Mouse (Mus musculus) 3T3-L1 (cell line): ENCODE results near the gene Olfr1382.
"Not testable (repeated sequence)": the region's sequence is repeated elsewhere in the genome, so short reads cannot be mapped to it uniquely, and the experiment has no call there.

ENCODE experiments used
- DNase-seq: peaks from one replicate; pipeline ENCODE4 v3.0.0-alpha.2; 2015; ENCODE audit warnings: low read depth, low spot score

Olfr1382 gene

DNA sequence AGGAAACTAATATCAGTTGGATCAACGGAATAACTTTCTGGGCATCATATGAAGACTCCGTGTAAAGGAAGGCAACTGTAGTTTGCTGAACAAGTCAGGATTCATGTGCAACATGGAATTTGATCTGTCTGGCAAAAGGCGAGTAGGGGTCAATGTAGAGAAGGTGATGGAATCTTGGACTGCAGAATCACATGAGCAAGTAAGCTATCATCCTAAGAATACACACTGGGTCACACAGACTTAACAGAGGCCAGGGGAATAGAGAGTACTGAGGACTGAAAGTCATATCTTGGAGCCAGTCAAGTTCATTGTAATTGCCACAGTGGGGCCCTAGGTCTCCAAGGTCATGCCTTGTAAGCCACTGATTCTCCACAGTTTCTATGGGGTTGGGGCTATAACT, at the start of gene Olfr1382:
Gene Olfr1382, plus strand, starts transcription at position 301 of the 400 bp plus-strand sequence.
- DNase-seq, result no peak

DNA sequence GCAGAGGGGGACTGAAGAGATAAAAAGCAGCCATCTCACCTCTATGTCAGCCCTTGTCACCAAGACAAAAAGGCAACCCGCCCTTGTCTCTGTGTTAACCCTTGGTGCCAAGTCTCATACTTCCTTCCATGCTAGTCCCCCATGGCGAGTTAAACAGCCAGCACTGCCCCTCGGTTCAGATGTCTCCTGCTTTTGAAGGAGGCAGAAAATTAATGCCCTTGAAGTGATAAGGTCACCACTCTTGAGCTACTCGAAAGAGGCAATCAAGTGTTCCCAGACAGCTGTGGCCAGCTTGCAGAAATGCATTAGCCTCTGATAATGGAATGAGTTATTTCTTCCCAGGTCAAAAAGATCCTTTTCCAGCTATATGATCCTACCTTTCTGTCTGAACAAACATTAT, 42.1 kb upstream of the Olfr1382 start:
- no peak for DNase-seq

DNA sequence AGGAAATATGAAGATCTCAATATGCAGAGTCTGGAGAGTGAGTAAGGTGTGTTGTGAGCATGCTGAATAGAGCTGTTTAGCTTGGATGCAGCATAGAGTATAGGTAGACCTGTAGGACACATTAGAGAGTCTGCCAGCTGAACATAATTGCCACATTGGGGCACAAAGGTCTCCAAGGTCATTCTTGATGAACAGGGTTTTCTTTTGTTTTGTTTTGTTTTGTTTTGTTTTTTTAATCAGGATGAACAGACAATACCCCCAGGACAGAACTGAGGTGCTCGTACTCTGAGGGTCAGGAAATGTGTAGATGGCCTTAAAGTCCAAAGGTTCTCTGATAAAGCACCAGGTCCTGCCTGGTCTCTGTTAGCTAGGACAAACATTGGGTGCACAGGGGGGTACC, 39.3 kb upstream of the Olfr1382 start, which contains the start of gene Olfr1385:
Gene Olfr1385, plus strand, starts transcription at position 301 of the 400 bp plus-strand sequence.
- not testable (repeated sequence) for DNase-seq

DNA sequence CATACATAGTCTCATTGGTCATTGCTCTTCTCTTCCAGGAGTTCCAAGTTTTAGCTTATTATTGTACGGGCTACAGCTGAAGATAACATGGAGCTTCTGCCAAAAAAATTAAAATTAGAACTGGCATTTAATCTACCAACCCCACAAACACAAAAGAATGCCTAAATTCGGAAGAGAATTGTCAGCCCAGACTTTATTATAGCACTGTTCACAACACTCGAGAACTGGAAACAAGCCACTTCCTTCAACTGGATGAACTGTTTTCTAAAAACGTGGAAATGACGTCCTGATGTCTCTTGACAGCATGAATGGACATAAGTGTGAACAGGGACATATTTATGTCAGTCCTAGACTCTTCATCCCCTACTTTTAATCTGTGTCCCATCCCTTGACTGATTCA, 10.0 kb upstream of the Olfr1382 start:
- DNase-seq, result no peak

DNA sequence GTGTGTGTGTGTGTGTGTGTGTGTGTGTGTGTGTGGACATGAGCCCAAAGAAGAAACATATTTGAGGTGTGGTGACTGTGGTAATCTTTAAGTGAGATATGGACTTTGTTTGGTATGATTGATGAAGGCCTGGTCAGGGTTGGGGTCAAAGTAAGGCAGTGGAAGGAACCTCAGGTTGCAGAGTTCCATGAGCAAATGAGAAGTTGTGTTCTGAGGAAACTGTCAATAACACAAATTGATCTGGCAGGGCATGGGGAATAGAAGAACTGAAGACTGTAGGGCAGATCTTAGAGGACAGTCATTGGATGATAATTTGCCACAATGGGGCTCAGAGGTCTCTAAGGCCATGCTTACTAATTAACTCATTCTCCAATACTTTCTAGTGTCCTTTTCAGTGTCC, 8.7 kb upstream of the Olfr1382 start, which contains the start of gene Olfr1383:
Gene Olfr1383, plus strand, starts transcription at position 301 of the 400 bp plus-strand sequence.
- DNase-seq, result no peak

DNA sequence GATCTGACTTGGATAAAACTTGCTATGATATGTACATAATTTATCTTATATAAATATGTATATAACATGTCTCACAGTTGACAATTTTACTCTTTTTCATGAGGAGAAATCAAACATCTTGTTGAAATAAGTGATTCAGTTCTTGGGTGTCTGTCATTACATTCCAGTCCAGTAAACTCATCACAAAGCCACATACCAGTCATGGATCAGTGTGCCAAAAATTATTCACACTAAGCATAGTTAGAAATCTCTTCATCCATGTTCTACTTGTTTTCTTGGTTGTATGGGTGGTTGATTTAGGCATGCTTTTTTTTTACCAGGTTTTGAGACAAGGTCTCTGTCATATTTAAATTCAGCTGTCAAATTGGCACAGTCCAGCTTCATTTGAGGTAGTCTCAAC, 4.7 kb downstream of the Olfr1382 start:
- DNase-seq, result peak; percentile 68

DNA sequence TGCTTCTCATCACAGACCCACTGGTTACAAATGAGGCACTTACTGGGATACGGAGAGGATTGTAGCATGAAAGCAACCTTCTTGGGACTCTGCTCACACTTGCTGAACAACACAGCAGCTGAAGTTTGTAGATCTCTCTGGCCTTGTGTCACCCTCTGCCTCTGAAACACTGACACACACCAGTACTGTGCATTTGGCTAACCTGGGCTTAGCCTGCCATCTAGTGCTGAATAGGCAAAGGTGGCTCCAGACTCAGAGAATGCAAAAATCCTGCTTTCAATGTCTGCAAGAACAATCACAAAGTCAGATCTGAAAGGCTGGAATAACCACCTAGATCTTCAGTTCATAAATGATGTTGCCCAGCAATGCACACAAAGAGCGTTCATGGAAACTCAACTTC, 8.6 kb downstream of the Olfr1382 start:
- peak; percentile 49 for DNase-seq

DNA sequence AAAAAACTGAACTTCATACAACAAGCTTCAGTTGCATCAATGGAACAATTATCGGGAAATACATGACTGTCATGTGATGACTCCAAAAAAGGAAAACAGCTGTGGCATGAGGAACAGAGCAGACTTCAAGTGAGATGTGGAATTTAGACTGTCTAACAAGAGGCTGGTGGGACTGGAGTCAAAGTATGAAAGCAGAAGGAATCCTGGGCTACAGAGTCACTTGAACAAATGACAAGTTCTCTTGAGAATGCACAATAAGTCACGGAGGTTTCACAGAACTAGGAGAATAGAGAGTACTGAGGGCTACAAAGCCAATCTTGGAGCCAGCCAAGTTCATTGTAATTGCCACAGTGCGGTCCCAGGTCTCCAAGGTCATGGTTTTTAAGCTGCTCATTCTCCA, 15.1 kb downstream of the Olfr1382 start, which contains the start of gene Olfr1381:
Gene Olfr1381, plus strand, starts transcription at position 301 of the 400 bp plus-strand sequence.
- not testable (repeated sequence) for DNase-seq

DNA sequence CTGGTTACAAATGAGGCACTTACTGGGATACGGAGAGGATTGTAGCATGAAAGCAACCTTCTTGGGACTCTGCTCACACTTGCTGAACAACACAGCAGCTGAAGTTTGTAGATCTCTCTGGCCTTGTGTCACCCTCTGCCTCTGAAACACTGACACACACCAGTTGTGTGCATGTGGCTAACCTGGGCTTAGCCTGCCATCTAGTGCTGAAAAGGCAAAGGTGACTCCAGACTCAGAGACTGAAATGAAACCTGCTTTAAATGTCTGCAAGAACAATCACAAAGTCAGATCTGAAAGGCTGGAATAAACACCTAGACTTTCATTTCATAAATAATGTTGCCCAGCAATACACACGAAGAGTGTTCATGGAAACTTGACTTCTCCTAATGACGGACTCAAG, 26.0 kb downstream of the Olfr1382 start:
- peak; percentile 37 for DNase-seq

DNA sequence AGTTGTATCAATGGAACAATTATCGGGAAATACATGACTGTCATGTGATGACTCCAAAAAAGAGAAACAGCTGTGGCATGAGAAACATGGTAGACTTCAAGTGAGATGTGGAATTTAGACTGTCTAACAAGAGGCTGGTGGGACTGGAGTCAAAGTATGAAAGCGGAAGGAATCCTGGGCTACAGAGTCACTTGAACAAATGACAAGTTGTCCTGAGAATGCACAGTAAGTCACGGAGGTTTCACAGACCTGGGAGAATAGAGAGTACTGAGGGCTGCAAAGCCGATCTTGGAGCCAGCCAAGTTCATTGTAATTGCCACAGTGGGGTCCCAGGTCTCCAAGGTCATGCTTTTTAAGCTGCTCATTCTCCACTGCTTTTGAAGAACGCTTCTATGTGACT, 28.5 kb downstream of the Olfr1382 start, which contains the start of gene Olfr1380:
Gene Olfr1380, plus strand, starts transcription at position 301 of the 400 bp plus-strand sequence.
- DNase-seq, result not testable (repeated sequence)

DNA sequence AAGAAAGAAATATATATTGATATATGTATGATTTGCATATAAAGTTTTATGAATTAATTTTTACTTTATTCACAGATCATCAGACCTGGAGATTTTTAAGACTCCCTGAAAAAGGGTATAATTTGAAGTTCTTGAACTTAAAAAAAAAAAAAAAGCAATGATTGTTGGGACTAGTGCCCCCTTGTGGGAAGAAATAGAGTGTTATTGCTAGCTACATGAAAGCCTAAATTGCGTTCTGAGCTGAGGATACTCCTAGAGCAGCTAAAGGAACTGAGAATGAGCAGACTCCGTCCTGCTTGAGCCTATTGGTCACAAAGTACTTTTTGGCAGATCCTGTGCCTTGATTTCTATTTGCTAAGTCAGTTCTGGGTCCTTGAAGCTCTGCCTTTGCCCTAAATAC, 47.0 kb downstream of the Olfr1382 start:
- peak; percentile 51 for DNase-seq

DNA sequence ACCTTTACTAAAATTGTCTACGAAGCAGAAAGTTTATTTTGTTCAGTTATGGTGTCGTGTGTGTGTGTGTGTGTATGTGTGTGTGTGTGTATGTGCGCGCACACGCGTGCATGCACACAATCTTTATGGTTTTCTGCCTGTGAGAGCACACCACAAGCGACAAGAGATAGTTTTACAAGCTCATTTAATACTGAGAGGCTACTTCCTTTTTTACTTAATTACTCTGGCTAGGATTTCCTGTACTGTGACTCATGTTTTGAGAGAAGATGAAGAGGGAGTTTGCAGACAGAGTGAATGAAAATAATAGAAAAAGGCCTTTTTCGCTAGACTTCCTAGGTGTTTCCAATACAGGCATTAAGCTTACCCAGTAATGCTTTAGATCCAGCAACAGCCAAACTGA, 52.4 kb downstream of the Olfr1382 start:
- DNase-seq, result not testable (repeated sequence)
